Mouse (Mus musculus) hindlimb bud, embryonic 11.5 days (tissue): ENCODE measurements around the gene Pla2g5.
A peak's percentile ranks its signal among the peaks of the same experiment; 100 is the strongest.
"Not testable (repeated sequence)": the region's sequence is repeated elsewhere in the genome, so short reads cannot be mapped to it uniquely, and the experiment has no call there.

Experiments used
- DNase-seq: peaks from one replicate; pipeline ENCODE4 v3.0.0-alpha.2; 2012; ENCODE audit warnings: low read depth, low spot score; ENCODE audit errors: extremely low spot score

Gene Pla2g5

DNA sequence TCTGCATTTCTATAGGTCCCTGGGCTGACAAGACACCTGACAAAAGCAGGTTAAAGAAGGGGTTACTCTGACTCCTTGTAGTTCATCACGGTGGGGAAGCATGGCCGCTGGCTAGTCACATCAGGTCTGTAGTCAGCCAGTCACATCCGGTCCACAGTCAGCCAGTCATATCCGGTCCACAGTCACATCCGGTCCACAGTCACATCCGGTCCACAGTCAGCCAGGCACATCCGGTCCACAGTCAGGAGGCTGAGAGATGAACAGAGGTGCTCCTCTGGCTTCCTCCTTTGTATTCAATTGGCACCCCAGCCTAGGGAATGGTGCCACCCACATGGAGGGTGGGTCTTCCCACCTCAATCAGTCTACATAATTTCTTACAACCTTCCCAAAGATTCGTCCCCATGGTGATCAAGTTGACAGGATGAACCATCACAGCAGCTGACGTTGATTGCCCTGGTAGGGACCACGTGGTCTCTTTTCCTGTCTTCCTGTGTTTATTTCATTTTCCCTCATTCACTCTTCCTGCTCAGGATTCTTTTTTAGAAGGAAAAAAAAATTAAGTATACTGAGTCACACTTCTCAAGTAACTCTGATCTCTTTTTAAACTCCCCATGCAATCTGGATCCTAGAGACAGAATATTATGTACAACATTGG lies at the start of gene Pla2g5:
Gene Pla2g5, minus strand, starts transcription at position 139 of the 655 bp plus-strand sequence.
- no peak for DNase-seq

DNA sequence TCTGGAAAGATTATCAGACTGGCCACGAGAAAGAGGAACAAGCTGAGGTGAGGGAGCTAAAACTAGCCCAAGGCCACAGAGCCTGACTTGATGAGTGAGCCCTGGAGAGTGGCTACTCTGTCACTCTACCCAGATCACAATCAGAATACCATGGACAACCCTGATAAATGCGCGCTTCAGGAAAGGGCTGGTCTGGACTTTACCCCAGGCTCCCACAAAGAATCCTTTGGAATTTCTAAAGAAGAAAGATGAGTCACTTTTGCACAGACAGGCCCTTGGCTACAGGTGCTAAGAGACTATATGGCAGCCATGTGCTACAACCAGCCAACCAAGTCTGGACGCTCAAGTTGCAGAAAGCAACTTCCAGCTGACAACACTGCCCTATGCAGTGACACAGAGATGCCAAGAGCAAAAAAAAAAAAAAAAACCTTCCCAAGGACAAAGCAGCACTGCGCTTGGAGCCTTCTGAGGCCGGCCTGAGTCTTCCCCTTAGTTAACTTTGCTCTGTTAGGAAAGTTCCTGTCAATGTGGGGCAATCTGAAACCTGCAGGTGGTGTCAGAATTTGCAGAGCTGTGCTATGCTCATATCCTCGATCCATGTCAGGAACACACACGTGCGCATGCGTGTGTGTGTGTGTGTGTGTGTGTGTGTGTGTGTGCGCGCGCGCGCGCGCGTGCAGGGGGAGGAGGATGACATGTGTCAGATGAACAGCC lies 42.5 kb upstream of the Pla2g5 start:
- DNase-seq: no peak

DNA sequence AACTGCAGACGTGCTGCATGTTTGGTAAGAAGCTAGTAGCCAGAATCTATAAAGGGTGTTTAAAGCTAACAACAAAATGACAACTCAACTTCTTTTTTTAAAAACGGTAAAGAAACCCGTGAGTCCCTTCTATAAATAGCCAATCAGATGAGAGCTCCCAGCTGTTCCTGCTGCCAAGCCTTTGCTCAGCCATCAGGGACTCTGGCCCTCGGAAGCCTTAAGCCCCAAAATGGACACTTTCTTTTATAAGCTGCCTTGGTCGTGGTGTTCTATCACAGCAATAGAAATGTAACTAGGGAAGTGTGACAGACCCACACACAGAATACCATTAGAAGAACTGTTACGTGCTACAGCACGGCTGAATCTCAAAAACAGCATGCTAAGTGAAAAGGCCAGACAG lies 36.1 kb upstream of the Pla2g5 start:
- DNase-seq: no peak

DNA sequence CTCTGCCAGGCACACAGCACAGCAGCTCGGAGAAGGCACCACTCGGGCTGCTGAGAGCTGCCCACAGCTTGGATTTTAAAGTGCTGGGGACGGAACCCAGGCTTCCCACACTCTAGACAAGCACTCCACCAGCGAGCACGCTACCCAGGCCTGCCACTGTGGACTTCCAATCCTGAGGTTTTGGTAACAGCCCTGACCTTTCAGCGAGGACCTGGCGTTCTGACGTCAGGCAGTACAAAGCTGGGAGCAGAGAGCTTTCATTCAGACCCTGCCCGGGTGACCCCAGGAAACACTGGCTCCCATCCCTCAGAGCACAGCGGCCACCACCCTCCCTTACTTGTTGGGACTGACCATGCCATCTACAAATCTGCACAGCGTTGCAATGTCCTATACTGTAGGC lies 30.5 kb upstream of the Pla2g5 start:
- not testable (repeated sequence) for DNase-seq

DNA sequence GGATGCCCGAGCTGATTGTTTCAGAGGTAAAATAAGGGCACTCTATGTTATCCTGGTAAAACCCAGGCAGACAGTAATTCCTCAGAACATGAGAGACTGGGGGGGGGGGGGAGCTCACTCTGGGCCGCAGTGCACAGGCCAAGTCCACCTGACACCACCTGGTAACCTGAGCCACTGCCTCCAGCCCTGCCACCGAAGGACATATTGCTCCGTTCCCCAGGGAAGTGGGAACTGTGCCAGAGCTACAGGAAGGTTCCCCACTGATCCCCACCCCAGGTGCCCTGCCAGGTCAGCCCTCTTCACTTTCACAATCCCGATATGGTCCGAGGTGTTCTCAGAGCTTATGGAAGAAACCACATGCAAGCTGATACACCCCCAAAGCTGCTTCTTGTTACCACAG lies 29.4 kb upstream of the Pla2g5 start:
- no peak for DNase-seq

DNA sequence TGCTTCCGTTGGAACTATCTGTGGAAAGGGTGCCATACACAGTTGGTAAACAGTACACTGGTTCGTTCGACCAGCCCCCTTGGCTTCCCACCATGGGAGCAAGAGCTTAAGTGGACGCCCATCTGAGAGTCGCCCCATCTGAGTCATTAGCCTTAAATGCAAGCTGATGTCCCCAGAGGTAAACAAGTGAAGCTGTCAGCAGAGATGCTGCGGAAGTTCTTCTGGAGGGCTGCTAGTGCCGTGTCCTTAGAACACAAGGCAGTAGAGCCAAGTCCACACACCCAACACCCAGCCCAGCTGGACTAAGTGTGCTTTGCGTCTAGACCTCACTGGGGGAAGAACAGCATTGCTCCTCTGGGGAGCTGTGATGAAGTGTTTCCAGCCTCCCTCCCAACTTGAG lies 26.4 kb upstream of the Pla2g5 start:
- DNase-seq: no peak

DNA sequence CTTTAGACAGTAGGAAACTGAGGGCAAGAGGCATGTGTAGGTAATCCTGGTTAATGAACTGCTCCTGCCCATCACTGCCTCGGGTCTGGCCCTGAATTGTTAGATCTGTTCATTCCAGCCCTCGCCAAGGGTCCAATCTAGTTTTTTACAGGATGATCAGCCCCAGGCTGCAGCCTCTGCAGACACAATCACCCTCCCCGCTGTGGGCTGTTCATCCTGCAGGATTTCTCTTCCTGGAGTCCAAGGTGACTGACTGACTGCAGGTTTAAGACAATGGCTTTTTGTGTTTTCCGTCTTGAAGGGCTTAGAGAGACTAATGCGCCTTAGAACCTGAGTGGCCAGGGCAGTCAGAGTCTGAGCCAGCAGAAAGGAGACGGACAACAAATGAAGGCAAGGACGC lies 25.9 kb upstream of the Pla2g5 start:
- no peak for DNase-seq

DNA sequence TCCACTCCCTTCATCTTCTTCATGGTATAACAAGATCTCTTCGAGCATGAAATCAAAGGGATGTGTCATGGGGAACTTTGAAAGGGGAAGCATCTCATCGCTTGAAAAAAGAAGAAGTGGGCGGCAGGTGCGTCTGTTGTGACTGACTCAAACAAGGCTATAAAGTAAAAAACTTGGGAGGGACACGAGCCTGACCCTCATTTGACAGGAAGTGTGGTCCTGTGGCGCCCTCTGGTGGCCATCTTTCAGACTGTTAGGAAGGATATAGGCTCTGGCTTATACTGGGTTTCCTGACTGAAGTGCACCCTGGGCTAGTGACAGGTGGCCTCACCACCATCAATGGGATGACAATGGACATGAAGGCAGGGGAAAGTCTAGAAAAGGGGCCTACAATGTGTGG lies 21.0 kb upstream of the Pla2g5 start:
- peak; percentile 62 for DNase-seq

DNA sequence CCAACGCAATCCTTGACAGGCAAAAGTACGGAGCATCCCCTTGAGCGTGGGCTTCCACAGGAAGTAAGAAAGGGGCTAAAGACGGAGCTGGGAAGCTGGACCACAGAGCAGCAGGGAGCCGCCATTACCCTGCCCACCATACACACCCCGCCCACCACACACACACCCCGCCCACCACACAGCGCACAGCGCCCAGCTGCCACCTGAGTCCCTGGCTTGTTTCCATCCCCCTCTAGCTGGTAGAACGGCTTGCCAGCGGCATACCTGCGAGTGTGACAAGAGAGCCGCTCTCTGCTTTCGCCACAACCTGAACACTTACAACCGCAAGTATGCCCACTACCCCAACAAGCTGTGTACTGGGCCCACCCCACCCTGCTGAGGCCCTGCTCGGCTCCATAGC lies 18.9 kb upstream of the Pla2g5 start:
- no peak for DNase-seq

DNA sequence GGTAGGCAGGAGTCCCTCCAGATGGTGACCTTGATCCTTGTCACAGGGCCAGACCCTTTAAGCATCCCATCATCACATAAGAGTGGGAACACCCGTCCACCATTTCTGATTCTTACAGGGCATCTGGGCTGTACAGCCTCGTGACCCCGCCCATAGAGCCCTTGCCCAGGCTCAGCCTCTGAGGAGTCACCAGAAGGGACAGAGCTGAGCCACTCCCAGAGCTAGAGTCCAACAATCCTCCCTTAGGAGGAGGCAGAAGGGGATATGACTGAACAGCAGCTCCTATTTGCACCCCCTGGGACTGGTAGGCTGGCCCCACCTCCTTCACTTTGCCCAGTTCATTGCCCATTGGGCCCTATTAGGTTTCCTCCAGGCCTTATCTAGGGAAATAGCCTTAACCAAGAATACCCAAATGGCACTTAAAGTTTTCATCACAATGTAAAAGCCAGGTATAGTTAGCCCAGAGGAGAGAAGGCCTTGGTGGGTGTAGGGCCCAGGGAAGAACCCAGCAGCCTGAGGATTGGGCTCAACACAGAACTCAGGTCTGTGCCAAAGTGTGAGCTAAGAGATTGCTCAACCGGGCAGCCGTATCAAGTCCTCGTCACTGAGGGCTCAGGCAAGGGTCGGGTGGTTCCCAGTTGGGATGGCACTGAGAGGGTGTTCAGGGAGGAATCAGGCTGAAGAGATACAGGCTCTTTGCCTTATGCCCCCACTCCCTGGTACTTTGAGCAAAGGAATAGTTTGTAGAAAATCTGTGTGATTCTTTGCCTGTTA lies 17.7 kb upstream of the Pla2g5 start:
- no peak for DNase-seq

DNA sequence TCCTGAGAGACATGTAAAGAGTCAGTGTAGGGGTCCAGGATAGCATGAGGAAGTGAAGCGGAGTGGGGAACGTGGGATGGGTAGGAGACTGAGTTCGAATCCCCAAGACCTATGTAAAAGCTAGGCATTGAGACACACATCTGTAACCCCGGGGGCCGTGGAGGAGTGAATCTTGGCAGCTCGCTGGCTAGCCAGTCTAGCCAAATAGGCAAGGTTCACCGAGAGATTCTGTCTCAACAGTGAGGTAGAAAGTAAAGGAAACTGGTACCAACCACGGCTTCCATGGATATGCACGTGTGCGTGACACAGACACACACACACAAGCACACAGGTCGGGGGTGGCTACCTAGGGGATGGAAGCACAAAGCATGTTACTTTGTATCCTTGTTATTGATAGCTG lies 16.5 kb upstream of the Pla2g5 start:
- no peak for DNase-seq

DNA sequence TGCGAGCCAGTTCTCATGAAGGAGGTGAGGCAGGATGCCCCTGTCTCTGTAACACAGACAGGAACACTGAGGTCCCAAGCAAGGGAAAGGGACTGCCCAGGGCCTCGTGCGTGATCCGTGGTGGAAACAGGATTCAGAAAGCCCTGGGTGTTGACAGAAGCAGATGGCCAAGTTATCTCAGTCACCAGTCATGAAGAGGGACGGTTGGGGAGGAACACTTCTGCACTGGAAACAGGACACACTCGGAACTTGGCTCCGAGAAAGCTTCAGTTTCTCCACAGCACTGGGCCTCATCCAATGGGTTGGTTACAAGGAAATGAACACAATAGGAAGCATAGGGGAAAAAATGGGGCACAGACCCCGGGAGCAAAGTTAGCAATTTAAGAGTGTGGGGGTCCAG lies 15.5 kb upstream of the Pla2g5 start:
- DNase-seq: no peak

DNA sequence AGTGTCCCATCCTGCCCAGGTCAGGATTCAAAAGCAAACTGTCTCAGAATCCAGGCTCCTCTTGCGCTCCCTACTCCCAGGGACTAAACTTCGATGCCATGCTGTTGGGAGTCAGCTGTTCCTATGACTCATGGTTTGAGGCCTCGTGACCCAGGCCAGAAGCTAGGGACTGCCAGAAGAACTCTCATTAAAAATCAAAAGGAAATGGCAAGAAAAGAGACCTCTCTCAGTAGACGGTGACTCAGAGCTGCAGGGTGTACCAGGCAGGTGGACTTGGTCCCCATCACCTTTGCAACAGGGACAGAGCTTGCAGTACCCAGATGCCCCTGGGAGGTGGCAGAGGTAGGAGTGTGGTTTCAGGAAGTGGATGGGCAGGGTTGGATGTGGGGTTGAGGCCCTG lies 14.4 kb upstream of the Pla2g5 start, which contains the start of gene Pla2g2e:
Gene Pla2g2e, plus strand, starts transcription at position 212 of the 400 bp plus-strand sequence.
- no peak for DNase-seq

DNA sequence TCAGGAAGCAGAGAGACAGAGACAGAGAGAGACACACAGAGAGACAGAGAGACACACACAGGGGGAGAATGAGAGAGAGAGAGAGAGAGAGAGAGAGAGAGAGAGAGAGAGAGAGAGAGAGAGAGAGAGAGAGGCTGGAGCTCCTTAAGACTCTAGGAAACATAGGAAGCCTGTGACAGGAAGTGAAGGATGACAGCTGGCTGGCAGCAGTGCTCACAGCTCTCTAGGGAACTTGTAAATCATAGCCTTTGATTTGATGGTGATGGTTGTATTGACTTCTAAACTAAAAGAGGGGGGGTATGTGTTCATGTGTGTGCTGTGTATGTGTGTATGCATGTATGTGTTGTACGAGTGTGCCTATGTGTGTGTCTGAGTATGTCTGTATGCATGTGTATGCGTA lies 12.7 kb upstream of the Pla2g5 start:
- no peak for DNase-seq

DNA sequence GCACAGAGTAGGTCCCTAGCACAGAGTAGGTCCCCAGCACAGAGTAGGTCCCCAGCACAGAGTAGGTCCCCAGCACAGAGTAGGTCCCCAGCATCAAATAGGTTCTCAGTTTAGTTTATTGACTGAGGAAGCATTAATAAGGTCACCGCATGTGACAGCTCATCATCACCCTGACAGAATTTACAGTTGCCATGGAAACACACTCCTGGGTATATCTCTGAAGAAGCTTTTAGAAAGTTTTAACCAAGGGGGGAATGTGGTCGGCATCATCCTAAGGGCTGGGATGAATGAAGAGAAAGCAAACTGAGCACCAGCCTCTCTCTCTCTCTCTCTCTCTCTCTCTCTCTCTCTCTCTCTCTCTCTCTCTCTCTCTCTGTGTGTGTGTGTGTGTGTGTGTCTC lies 12.0 kb upstream of the Pla2g5 start:
- not testable (repeated sequence) for DNase-seq

DNA sequence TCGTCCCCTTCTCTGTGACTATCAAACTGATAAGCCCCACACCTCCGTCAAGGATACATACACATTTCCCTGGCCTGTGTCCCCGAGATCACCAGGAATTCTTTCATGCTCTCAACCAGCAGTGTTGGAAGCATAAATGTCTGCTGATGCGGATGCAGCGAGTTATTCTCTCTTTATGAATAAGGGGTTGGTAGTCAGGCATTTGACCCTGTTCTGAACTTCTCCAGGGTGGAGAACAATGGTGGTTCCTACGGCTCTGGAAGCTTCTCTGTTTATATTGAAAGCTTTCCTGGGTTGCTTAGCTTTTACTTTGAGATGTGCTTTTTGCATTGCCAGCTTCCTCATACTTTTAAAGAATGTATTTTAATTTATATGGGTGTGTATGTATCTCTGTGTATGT lies 10.6 kb upstream of the Pla2g5 start, which contains the start of gene Gm13030:
Gene Gm13030, minus strand, starts transcription at position 101 of the 400 bp plus-strand sequence.
- DNase-seq: no peak

DNA sequence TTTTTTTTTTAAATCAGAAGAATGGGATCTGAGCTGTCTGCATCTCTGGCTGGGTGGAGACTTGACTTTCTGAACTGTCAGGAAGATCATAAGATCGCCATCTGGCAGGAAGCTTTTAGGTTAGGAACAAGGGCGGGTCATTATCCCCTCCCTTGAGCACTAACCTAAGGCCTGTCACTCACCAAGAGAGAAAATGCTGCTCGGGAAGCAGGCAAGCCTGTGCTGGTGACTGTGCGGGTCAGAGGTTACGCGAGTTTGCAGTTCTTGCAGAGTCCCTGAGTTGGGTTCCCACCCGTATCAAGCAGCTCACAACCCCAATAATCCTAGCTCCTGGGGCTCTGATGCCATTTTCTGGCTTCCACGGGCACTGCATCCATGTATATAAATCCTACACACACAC lies 5.4 kb upstream of the Pla2g5 start:
- no peak for DNase-seq

DNA sequence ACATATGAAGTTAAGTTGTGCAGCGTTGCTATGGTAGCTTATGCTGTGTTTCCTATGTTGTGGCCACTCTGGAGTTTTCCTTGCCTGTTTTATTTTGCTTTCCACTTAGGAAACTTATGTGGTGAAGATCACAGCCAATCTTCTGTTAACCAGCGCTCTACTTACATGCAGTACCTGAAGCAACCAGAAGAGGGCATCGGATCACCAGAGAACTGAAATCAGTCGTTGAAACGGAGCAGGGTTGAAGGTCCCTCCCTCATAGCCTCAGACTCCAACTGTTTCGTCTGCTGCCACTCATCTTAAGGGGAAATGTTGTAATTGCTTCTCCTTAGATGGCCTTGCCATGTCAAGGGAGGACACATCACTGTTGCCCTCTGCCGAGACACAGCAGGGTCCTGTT lies 3.1 kb upstream of the Pla2g5 start:
- DNase-seq: peak; percentile 76

DNA sequence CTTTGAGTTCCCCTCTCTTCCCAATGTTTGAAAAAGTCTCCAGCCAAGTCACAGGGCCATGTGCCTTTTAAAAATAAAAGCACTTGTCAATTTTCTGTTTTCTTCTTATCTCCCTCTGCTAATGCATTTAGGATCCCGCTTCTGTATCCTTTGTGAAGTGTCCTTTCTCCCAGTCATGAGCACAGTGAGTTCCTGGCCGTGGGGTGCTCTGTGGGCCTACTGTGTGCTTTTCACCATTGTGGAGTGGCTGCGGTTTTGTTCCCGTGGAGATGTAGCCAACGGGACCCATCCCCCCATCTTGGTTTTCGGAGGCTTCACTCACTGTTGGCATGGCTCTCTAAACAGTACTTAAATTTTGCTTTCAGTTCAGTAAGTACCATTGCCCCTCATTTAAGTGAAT lies 2.7 kb upstream of the Pla2g5 start:
- DNase-seq: no peak

DNA sequence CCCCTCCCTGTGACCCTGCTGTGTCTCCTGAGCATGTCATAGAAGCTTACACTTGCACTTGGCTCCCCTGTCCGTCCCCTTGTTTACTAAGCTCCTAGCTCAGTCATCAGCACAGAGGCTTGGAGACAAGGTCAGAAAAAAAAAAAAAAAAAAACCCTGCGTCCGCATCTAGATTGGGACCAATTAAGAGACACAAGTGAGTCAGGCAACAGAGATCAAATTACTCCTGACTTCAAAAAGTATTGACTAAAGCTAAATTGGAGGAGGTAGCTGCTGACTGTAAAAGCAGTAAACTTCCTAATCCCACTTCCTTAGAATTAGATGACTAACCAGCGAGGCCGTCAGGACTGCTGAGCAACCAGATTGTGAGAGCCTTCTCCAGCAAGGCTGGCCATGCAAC lies 1.8 kb upstream of the Pla2g5 start:
- DNase-seq: no peak

DNA sequence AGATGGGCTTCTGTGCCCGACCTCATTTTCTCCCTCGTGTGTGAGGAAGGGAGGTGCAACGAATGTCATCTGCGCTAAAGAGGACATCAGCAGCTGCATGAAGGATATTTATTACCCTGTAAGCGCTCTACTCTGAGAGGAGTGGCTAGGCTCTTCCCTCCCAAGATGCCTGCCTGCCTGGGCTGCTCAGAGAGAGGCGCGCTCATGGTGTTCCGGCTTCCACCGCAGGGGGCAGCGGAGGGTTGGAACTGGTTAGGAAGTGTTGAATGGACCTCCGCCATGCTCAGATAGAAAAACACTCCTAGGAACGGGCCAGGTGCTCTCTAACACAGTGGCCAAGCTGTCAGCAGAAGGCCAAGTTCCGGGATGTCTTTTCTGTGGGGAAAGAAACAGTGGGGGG lies 3.6 kb downstream of the Pla2g5 start:
- DNase-seq: no peak

DNA sequence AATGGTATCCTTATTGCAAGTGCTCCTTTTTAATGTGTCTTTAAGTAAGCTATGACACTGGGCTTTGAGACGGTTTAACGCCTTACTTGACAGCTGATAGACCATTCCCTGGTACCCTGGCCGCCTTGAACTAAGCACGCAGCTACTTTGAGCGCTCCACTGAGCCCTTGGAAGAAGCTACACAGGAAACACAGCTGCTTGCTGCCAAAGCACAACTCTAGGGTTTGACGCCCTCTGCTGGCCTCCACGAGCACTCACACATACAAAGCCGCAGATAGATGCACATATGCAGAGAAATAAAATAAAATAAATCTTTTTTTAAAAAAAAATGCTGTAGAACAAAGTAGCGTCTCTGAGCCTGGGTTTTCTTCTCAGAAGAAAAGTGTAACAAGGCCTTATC lies 4.0 kb downstream of the Pla2g5 start:
- no peak for DNase-seq
